Mouse (Mus musculus): ENCODE results near the gene Prr15. TPM values are rescaled to one million over a fixed set of nuclear protein-coding genes. Genes with fewer than 3 reads are reported as not detected.

Gene Prr15
- polyA plus RNA-seq, 1 experiment from 2014 or later, result 14.4 TPM

DNA sequence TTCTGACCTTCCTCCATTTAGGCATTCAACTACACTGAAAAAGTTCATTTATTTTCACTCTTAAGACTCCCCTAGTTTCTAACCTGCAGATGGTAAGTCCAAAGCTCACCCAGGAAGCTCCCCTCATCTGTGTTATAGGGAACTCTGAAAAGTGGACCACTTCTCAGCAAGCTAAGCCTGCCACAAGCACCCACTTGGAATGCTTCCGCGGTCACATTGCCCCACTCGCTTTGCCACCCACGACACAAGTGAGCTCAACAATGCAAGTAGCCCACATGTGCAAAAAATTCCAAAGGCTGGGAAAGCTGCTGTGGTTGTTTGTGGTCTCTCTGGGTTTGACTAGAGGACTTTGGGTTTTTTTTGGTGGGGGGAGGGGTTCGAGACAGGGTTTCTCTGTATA is 15.5 kb downstream of the Prr15 start:
- 80% methylated on average over 5 of the region's 5 CpGs for WGBS
- Histone ChIP-seq H3K27me3 (ENCODE audit: control insufficient read depth, insufficient read depth, low read length) (no peaks in the 10 kb centered on the region), H3K36me3 (ENCODE audit: control insufficient read depth, insufficient read depth) (no peaks in the 10 kb centered on the region), H3K9me3 (replicated peaks; ENCODE audit: control insufficient read depth, low read length) (no peaks in the 10 kb centered on the region), H3K4me2 (ENCODE audit: low read depth, low read length) (no peak overlapping the region), H3K4me1 (ENCODE audit: control insufficient read depth, insufficient read depth, low read length) (no peaks in the 10 kb centered on the region), H3K4me3 (ENCODE audit: low read length) (no peak overlapping the region), H3K27ac (ENCODE audit: low read length) (no peak overlapping the region), H3K9ac (ENCODE audit: low read length) (no peak overlapping the region)
- no peak for ATAC-seq (replicated peaks; ENCODE audit: extremely low read depth, insufficient read depth, low FRiP score)

DNA sequence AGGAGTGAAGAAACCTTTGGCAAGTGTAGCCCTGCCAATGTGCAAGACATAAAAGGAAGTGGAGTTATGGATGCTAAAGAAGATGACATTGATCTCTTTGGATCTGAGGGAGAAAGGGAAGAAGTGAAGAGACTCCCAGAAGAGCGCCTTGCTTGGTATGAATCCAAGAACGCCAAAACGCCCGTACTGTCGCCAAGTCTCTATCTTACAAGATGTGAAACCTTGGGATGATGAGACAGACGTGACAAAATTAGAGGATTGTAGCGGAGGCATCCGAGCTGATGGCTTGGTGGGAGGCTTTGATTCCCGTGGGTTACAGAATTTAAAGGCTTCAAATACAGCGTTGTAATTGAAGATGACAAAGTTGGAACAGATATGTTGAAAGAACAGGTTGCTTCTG is 16.6 kb downstream of the Prr15 start:
- 77% methylated on average over 10 of the region's 10 CpGs for WGBS
- Histone ChIP-seq H3K4me1 (ENCODE audit: control insufficient read depth, insufficient read depth, low read length) (no peaks in the 10 kb centered on the region), H3K27ac (ENCODE audit: low read length) (no peak overlapping the region), H3K4me2 (ENCODE audit: low read depth, low read length) (no peak overlapping the region), H3K27me3 (ENCODE audit: control insufficient read depth, insufficient read depth, low read length) (no peaks in the 10 kb centered on the region), H3K9ac (ENCODE audit: low read length) (no peak overlapping the region), H3K4me3 (ENCODE audit: low read length) (no peak overlapping the region), H3K9me3 (replicated peaks; ENCODE audit: control insufficient read depth, low read length) (no peaks in the 10 kb centered on the region), H3K36me3 (ENCODE audit: control insufficient read depth, insufficient read depth) (no peaks in the 10 kb centered on the region)
- no peak for ATAC-seq (replicated peaks; ENCODE audit: extremely low read depth, insufficient read depth, low FRiP score)

DNA sequence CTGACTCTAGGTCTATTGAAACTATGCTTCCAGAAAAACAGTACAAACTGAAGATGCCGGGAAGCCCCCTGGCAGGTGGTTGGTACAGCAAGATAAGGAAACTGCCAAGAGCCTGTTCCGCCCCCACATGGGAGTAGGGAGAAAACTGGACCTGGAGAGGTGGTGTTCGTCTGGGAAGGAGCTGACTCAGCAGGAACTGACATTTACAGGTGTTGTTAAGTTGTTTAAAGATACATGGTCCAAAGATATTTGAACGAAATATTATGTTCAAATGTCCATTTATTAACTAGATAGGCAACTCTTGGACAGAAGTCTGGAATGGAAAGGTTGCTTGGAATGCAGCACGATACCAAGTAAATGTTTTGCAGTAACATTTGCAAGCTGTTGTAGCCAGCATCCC is 26.2 kb downstream of the Prr15 start:
- no peaks in the 10 kb centered on the region for H3K9me3 ChIP-seq (replicated peaks; ENCODE audit: control insufficient read depth, low read length)
- no peaks in the 10 kb centered on the region for H3K27me3 ChIP-seq (ENCODE audit: control insufficient read depth, insufficient read depth, low read length)
- H3K4me2 ChIP-seq (ENCODE audit: low read depth, low read length), result no peak overlapping the region
- ATAC-seq (replicated peaks; ENCODE audit: extremely low read depth, insufficient read depth, low FRiP score), result no peak
- H3K4me3 ChIP-seq (ENCODE audit: low read length), result no peak overlapping the region
- H3K36me3 ChIP-seq (ENCODE audit: control insufficient read depth, insufficient read depth), result no peaks in the 10 kb centered on the region
- 59% methylated on average over 5 of the region's 5 CpGs for WGBS
- no peak overlapping the region for H3K9ac ChIP-seq (ENCODE audit: low read length)
- H3K4me1 ChIP-seq (ENCODE audit: control insufficient read depth, insufficient read depth, low read length), result peaks cover 5% of the 10 kb centered on the region; the same call in 1 of the 2 replicates
- H3K27ac ChIP-seq (ENCODE audit: low read length), result no peak overlapping the region

DNA sequence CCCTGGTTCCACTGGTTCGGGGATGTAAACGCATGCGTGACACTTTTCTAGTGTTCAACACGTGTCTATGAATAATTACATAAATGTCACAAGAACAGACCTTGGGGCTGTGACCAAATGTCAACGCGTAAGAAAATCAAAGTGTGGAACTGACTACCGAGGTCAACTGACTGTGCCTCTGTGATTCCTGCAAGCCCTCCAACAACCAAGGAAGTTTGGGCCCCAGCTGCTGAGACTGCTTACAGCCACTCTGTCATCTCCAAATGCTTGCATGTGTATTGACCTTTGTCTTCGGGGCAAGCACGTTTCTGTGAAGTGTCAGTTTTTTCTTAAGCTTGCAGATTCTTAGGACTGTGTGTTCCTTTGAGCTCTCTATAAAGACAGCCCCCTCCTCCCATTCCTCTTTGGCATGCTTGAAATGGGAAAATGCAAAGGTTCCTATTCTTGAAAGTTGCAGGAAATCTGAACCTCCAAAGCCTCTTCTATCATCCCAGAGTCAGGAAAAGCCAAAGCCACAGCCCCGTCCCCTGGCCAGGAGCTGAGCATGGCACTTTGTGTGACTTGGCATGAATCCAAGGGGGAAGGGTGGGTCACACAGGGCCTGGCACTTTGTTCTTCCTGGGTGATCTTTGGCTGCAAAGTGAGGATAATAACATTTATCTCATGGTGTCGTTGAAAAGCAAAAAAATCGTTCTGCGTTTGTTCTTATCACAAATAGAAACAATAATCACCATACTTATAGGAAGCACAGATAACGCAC is 27.5 kb downstream of the Prr15 start:
- 52% methylated on average over 14 of the region's 14 CpGs for WGBS

DNA sequence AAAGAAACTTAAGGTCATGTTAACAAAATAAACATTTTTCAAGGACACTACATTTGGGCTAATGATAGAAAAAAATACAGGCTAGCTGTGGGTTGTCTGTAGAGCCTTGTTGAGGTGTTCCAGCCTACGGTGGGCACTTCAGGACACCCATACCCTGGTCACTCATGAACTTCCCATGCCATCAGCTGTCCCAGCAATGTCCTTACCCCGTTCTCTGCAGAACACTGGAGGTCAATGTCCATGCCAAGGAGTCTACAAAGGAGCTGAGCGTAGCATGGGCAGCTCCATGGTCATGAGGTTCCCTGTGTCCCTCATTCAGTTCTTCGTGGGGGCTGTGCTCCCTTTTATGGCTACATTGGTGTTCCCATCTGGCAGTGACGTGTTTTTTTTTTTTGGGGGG is 28.1 kb downstream of the Prr15 start:
- Histone ChIP-seq H3K27ac (ENCODE audit: low read length) (no peak overlapping the region), H3K4me1 (ENCODE audit: control insufficient read depth, insufficient read depth, low read length) (peaks cover 5% of the 10 kb centered on the region; the same call in 1 of the 2 replicates), H3K9ac (ENCODE audit: low read length) (no peak overlapping the region), H3K4me2 (ENCODE audit: low read depth, low read length) (no peak overlapping the region), H3K27me3 (ENCODE audit: control insufficient read depth, insufficient read depth, low read length) (no peaks in the 10 kb centered on the region), H3K9me3 (replicated peaks; ENCODE audit: control insufficient read depth, low read length) (no peaks in the 10 kb centered on the region), H3K4me3 (ENCODE audit: low read length) (no peak overlapping the region), H3K36me3 (ENCODE audit: control insufficient read depth, insufficient read depth) (no peaks in the 10 kb centered on the region)
- no peak for ATAC-seq (replicated peaks; ENCODE audit: extremely low read depth, insufficient read depth, low FRiP score)
- WGBS, result 85% methylated on average over 5 of the region's 5 CpGs

More for the DNA sequence above, 27.5 kb downstream of the Prr15 start:
- H3K27me3 ChIP-seq (ENCODE audit: control insufficient read depth, insufficient read depth, low read length), result no peaks in the 10 kb centered on the region
- no peak overlapping the region for H3K4me2 ChIP-seq (ENCODE audit: low read depth, low read length)
- H3K4me3 ChIP-seq (ENCODE audit: low read length), result no peak overlapping the region
- H3K36me3 ChIP-seq (ENCODE audit: control insufficient read depth, insufficient read depth), result no peaks in the 10 kb centered on the region
- no peak for ATAC-seq (replicated peaks; ENCODE audit: extremely low read depth, insufficient read depth, low FRiP score)
- H3K9ac ChIP-seq (ENCODE audit: low read length), result no peak overlapping the region
- H3K9me3 ChIP-seq (replicated peaks; ENCODE audit: control insufficient read depth, low read length), result no peaks in the 10 kb centered on the region
- no peak overlapping the region for H3K27ac ChIP-seq (ENCODE audit: low read length)
- peaks cover 5% of the 10 kb centered on the region; the same call in 1 of the 2 replicates for H3K4me1 ChIP-seq (ENCODE audit: control insufficient read depth, insufficient read depth, low read length)

DNA sequence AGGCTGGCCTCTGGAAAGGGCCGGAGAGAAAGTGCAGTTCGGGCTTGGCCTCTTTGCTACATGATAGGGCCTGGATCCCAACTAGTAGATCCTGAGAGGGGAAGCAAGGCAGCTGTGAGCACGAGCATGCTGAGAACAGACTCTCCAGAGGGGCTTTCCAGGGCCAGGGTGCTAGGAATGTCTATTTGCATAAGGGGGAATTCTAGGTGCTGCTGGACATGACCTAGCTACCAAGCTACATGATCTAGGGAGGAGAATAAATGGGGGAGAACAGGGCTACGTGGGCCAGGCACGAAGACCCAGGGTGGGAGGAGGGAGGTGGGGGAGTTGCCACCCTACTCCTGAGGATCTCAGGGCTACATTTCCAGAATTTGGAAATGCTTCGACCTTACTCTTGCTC is 30.0 kb downstream of the Prr15 start:
- H3K27me3 ChIP-seq (ENCODE audit: control insufficient read depth, insufficient read depth, low read length), result no peaks in the 10 kb centered on the region
- no peaks in the 10 kb centered on the region for H3K9me3 ChIP-seq (replicated peaks; ENCODE audit: control insufficient read depth, low read length)
- H3K4me3 ChIP-seq (ENCODE audit: low read length), result no peak overlapping the region
- WGBS, result 71% methylated on average over 6 of the region's 6 CpGs
- no peak overlapping the region for H3K27ac ChIP-seq (ENCODE audit: low read length)
- H3K4me2 ChIP-seq (ENCODE audit: low read depth, low read length), result no peak overlapping the region
- no peak overlapping the region for H3K9ac ChIP-seq (ENCODE audit: low read length)
- no peak for ATAC-seq (replicated peaks; ENCODE audit: extremely low read depth, insufficient read depth, low FRiP score)
- peaks cover 5% of the 10 kb centered on the region; the same call in 1 of the 2 replicates for H3K4me1 ChIP-seq (ENCODE audit: control insufficient read depth, insufficient read depth, low read length)
- no peaks in the 10 kb centered on the region for H3K36me3 ChIP-seq (ENCODE audit: control insufficient read depth, insufficient read depth)

DNA sequence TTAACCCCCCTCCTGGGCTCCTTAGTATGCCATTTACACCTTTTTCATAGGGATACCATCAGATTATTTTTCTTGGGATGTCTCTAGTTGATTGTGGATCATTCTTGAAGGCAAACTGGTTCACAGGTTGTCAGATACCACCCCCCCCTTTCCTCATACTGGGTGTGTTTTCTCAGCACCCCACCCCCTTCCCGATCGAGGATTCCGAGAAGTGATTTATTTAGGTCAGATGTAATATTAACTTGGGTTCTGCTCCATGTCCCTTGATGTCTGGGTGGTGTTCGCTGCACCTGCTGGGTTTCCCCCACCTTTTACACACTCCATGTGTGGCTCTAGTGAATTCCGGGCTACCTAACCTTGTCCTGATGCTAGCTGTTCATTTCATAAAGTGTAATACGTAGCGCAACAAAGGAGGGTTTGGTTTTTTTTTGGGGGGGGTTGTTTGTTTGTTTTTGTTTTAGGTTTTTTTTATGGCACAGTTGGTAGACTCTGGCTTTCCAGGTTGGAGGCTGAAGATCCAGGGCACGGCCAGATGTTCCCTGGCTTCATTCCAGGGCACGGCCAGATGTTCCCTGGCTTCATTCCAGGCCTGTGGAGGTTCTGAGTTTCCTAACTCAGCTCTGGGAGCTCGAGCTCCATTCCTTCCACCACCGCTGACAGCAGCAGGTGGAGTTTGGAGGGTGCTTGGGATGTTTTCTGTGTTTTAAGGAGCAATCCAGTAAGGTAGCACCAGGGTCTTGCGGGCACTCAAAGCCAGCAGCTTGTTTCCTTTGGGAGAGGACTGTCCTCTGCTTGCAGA is 37.1 kb downstream of the Prr15 start:
- Histone ChIP-seq H3K4me2 (ENCODE audit: low read depth, low read length) (no peak overlapping the region), H3K4me1 (ENCODE audit: control insufficient read depth, insufficient read depth, low read length) (no peaks in the 10 kb centered on the region), H3K27me3 (ENCODE audit: control insufficient read depth, insufficient read depth, low read length) (no peaks in the 10 kb centered on the region), H3K36me3 (ENCODE audit: control insufficient read depth, insufficient read depth) (no peaks in the 10 kb centered on the region), H3K9me3 (replicated peaks; ENCODE audit: control insufficient read depth, low read length) (no peaks in the 10 kb centered on the region), H3K9ac (ENCODE audit: low read length) (no peak overlapping the region), H3K4me3 (ENCODE audit: low read length) (no peak overlapping the region), H3K27ac (ENCODE audit: low read length) (no peak overlapping the region)
- WGBS, result 73% methylated on average over 12 of the region's 12 CpGs
- no peak for ATAC-seq (replicated peaks; ENCODE audit: extremely low read depth, insufficient read depth, low FRiP score)

DNA sequence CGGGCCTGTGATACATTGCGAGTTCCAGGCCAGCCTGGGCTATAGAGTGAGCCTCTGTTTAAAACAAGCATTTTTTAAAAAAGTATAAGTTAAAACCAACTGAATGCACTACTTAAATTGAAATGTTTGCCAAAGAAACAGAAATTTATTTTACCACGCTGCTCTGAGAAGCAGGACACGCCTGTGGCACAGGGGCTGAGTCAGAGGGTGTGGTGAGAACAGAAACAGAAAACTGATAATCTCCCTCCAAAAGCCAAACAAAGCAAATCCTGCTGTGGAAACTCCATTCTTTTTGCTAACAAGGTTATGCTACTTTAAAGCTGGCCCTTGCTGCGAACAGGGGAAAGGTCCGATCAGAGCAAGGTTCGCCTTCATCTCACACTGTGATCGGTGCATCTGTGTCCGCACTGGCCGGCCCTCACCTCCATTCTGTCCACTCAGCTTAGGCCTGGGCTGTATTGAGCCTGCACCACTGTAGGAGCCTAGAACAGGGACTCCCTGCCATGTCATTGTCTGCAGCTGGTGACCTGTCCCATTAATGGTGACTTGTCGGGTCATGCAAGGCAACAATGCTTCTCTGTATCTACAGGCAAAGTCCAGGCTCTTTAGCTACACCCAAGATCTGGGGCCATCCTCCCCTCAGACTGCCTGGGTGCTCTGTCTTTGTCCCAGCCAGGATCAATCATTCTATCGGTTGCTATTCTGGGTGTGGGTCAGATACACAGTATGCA is 38.9 kb downstream of the Prr15 start:
- Histone ChIP-seq H3K4me2 (ENCODE audit: low read depth, low read length) (no peak overlapping the region), H3K27ac (ENCODE audit: low read length) (0 out of 2 replicates have a peak overlapping the region, but pooled peaks have one; percentile 19), H3K27me3 (ENCODE audit: control insufficient read depth, insufficient read depth, low read length) (no peaks in the 10 kb centered on the region), H3K9ac (ENCODE audit: low read length) (no peak overlapping the region), H3K4me1 (ENCODE audit: control insufficient read depth, insufficient read depth, low read length) (no peaks in the 10 kb centered on the region), H3K4me3 (ENCODE audit: low read length) (no peak overlapping the region), H3K36me3 (ENCODE audit: control insufficient read depth, insufficient read depth) (no peaks in the 10 kb centered on the region), H3K9me3 (replicated peaks; ENCODE audit: control insufficient read depth, low read length) (no peaks in the 10 kb centered on the region)
- no peak; the same call in 1 of the 2 replicates for ATAC-seq (replicated peaks; ENCODE audit: extremely low read depth, insufficient read depth, low FRiP score)
- WGBS, result 83% methylated on average over 12 of the region's 12 CpGs
